Mouse (Mus musculus) right cerebral cortex, adult 18-20 months (tissue): ENCODE data around the gene Gdi2.
A peak's percentile ranks its signal among the peaks of the same experiment; 100 is the strongest.

ENCODE experiments used
- DNase-seq: peaks from one replicate; pipeline ENCODE4 v3.0.0; 2022; ENCODE audit warnings: mixed read lengths

The Gdi2 gene

GRCm38 (mm10) chr13:3547856-3548255 lies 10.0 kb downstream of the Gdi2 start:
- no peak for DNase-seq

- no peak for DNase-seq
Measured at GRCm38 (mm10) chr13:3563130-3563529, 25.3 kb downstream of the Gdi2 start.

- DNase-seq = no peak
Measured at GRCm38 (mm10) chr13:3563953-3564352, 26.1 kb downstream of the Gdi2 start.

- DNase-seq = no peak
Measured at GRCm38 (mm10) chr13:3590789-3591188, 52.9 kb downstream of the Gdi2 start.

- no peak for DNase-seq
Measured at GRCm38 (mm10) chr13:3594311-3594710, 56.4 kb downstream of the Gdi2 start.

- DNase-seq = no peak
Measured at GRCm38 (mm10) chr13:3596232-3596631, 58.4 kb downstream of the Gdi2 start.

- no peak for DNase-seq
Measured at GRCm38 (mm10) chr13:3609780-3610117, 71.9 kb downstream of the Gdi2 start.

- DNase-seq = peak; percentile 8
Measured at GRCm38 (mm10) chr13:3610118-3610794, 72.4 kb downstream of the Gdi2 start.

- peak; percentile 98 for DNase-seq
Measured at GRCm38 (mm10) chr13:3610795-3611438, 73.1 kb downstream of the Gdi2 start, which contains the start of gene Fam208b. Fam208b (minus strand) TSS chr13:3611108.
